Mouse (Mus musculus) olfactory bulb, adult 2 months (tissue): ENCODE results near the gene Znrf1.

Source experiments
- CTCF ChIP-seq: fragments of 200-500 bp; IDR thresholded peaks from 2 replicates; pipeline ENCODE4 v1.5.1; 2012; ENCODE audit warnings: low read depth, mild to moderate bottlenecking, low read length, moderate library complexity; ENCODE audit not compliant: insufficient read depth
- POLR2A ChIP-seq: fragments of 200-500 bp; IDR thresholded peaks from 2 replicates; pipeline ENCODE4 v1.6.1; 2012; ENCODE audit warnings: mild to moderate bottlenecking, low read depth, low read length, moderate library complexity; ENCODE audit not compliant: insufficient read depth

GRCm38 (mm10) chr8:111622104-111622503, 86.2 kb downstream of the Znrf1 start:
- TF ChIP-seq POLR2A (no peak), CTCF (no peak)
